Mouse (Mus musculus) thymus, postnatal 14 days (tissue): ENCODE data around the gene Vpreb2.
"Not testable (repeated sequence)": the region's sequence is repeated elsewhere in the genome, so short reads cannot be mapped to it uniquely, and the experiment has no call there.

ENCODE experiments used
- DNase-seq: peaks from one replicate; pipeline ENCODE4 v3.0.0; 2021

The Vpreb2 gene

DNA sequence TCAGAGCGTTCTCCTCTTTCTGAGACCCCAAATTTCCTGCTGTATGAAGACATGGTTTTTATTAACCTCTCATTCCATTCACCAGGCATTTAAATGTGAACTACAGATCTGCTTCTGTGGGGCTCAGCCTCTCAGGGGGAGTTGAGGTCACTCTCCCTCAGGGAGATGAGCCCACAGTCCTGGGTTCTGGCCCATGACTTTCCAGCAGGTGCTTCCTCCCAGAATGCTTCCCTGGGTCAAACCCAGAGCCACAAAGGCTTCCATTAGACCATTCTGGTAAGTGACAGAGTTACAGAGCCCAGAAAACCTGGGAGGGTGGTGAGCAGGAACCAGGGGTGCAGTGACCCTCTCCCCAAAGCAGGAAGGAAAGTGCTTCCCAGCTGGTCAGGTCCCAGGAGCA, at the start of gene Vpreb2:
Gene Vpreb2, plus strand, starts transcription at position 301 of the 400 bp plus-strand sequence.
- no peak for DNase-seq

DNA sequence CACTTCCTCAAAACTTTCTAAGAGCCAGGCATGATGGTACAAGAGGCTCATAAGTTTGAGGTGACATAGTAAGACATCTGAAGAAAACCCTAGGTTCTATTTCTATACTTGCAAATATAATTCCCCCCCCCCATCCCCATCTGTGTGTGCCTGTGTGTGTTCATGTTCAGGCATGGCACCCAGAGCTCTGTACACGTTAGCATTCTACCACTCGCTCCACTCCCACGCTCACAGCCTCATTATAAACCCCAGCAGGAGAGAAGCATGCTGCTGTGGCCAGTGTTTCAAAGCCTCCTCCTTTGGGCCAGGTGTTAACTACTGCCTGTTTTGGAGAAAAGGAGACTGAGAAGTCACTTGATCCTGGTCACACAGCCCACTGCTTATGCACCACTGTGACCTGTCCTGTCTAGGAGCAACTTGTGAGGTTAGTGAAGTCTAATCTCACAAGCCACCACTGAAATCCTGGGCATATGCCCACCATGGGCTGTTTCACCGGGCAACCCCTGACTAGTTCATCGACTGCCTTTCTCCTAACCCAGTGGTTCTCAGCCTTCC, 48.2 kb upstream of the Vpreb2 start:
- DNase-seq: no peak

GRCm38 (mm10) chr16:17933594-17934444, 46.4 kb upstream of the Vpreb2 start:
- no peak for DNase-seq

- peak; percentile 10 for DNase-seq
These were observed 45.8 kb upstream of the Vpreb2 start for GRCm38 (mm10) chr16:17934445-17934910.

GRCm38 (mm10) chr16:17936776-17937175, 43.5 kb upstream of the Vpreb2 start:
- no peak for DNase-seq

DNA sequence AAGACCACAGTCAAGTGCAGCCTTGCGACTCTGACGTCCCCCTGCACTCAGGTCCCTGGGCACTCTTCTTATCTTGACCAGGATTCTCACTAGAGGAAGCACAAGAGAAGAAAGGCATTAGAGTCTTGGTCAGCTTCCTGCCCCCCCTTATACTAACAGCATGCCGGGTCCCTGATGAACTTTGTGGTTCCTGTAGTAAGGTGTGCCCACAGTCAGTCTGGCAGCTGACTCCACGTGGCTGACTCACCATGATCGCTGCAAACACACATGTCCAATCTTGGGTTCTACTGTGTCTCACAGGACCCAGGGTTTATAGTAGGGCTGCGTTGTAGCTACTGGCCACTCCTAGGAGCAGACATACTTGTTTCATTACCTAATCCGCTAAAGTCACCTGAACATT, 42.0 kb upstream of the Vpreb2 start:
- DNase-seq: no peak

DNA sequence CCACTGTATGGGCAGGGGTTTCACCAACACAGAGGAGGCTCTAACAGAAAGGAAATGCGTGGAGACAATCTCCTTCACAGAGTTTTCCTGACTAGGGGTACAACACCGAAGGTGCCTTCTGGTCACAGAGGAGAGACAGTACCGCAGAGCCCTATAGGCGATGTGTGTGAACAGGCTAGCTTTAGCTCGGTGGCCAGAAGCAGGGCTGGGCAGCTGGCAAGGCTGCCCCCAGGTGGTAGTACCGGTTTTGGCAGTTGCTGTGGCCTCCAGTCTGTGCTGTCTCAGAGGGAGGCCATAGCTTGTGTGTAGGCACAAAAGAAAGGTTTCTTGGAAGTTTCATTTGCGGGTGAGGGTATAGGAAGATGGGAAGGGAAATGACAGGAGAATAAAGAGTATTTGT, 41.4 kb upstream of the Vpreb2 start:
- peak; percentile 76 for DNase-seq

DNA sequence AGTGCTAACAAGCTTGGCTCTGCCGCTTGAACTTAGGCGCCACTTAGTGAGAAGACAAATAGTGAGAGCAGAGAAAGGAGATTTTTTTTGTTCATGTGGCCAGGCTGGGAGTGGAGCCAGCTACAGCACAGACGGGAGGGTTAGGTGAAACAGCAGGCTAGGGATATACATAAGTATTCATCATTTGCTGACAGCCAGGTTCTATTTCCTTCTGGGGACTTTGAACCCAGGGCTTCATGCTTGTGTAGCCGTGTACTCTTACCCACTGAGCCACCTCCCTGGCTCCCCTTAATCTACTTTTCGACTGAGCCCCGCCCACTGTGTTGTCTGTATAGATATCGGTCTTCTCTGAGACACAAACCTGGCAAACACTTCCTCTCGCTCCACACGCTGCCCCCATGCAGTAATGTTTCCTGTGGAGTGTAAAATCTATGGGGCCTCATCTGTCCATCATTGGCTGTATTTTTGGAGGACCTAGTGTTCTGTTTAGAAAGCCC, 40.9 kb upstream of the Vpreb2 start:
- no peak for DNase-seq

- DNase-seq: no peak
These were observed 36.8 kb upstream of the Vpreb2 start for GRCm38 (mm10) chr16:17943466-17943865.

DNA sequence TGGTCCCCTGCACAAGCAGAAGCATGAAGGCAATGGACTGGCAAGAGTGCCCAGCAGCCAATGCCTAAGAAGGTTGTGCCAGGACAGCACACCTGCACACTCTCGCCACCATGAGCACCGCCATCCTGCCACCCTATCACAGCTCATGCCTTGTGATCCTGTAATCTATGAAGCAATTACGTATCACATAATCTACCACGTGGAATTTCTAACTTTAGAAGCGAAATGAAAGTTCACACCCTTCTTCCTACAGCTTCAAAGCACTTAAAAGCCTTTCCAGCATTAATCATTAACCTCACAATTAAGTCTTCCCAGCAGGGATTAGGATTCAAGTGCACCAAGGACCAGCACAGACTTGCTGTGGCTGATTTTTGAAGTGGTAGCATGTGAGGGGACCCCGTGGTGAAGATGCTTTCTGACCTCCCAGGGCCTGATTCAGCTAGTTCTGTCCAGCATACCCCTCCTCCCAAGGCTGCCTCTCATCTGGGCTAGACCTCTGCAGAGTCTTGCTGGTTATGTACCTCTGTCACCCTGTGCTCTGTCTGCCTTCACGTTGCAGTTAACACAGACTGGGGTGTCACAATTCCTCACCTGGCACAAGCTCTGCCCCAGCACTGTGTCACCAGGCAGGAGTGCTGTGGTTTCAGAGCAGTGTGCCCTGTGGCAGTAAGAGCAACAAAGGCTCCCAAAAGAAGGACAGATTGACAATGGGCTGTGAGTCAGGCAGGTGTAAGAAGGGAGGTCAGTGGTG, 35.0 kb upstream of the Vpreb2 start:
- DNase-seq: no peak

GRCm38 (mm10) chr16:17949421-17949877, 30.8 kb upstream of the Vpreb2 start:
- DNase-seq: no peak

GRCm38 (mm10) chr16:17950068-17950467, 30.2 kb upstream of the Vpreb2 start:
- DNase-seq: no peak

GRCm38 (mm10) chr16:17951618-17952017, 28.6 kb upstream of the Vpreb2 start:
- no peak for DNase-seq

DNA sequence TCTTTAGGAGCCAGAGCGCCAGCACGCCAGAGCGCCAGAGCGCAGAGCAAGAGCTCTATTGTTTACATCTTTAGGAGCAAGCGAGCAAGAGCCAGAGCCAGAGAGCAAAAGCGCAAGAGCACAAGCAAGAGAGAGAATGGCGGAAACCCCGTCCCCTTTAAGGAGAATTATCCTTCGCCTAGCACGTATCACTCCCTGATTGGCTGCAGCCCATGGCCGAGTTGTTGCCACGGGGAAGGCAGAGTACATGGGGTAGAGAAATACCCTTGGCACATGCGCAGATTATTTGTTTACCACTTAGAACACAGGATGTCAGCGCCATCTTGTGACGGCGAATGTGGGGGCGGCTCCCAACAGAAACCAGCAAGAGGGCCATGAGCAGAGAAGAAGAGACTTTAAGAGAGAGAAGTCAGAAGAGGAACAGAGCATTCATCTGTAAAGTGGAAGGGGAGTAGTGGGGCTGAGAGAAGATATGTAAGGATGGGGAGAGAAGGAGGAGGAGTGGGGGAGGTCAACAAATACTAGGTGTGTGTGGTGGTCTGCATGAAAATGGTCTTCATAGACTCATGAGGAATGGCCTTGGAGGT, 24.1 kb upstream of the Vpreb2 start:
- DNase-seq: not testable (repeated sequence)

DNA sequence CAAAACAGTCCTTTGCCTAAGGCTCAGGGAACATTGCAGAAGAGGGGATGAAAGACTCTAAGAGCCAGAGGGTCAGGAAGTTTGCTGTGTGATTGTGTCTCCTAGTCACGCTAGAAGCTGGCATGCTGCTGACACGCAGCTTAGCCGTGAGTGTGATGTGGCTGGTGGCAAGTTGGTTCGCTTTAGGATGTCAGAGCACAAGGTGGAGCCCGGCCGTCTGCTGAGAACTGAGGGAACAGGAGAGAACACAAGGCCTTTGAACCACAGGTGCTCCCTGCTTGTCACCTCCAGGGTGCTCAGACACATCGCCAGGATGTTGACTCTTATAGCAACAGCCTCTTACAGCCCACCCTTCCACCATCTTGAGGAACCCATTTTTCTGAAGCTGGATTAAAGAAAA, 18.1 kb upstream of the Vpreb2 start:
- DNase-seq: peak; percentile 51

DNA sequence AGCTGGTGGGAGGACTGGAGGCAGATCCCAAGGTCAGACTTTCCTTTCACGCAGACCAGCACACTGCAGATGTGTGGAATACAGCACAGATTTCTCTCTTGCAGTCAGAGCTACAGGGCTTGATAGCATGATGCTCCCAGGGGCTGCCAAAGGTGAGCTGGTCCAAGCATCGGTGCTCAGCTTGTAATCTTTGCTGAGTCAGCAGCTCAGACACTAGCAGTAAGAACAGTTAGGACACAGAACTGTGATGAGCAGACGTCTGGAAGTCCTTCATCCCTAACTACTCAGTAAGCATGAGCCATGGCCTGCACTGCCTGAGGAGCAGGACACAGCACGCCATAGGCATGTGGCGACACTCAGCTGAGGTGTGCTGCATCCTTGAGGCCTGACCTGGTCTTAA, 8.4 kb upstream of the Vpreb2 start:
- no peak for DNase-seq

GRCm38 (mm10) chr16:17977840-17978239, 2.4 kb upstream of the Vpreb2 start:
- DNase-seq: not testable (repeated sequence)

DNA sequence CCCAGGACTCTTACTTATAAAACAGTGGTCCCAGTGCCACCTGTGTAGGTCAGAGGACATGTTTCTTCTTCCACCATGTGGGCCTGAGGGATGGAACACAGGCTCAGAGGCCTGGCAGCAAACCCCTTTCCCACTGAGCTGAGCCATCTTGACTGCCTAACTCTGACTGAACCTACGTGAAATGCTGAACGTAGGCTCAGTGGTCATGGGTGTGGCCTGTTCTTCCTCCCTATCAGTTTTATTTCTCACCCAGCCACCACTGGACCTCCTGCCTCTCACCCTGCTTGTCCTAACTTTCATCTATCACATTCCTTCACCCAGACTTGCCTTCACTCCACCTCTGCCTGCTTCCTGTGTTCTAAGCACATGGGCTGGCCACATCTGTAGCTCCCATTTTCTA, 3.0 kb downstream of the Vpreb2 start:
- DNase-seq: no peak

- DNase-seq: no peak
These were observed 4.0 kb downstream of the Vpreb2 start for GRCm38 (mm10) chr16:17984231-17984630.

- no peak for DNase-seq
These were observed 4.8 kb downstream of the Vpreb2 start for GRCm38 (mm10) chr16:17985078-17985477.

- peak; percentile 72 for DNase-seq
These were observed 6.4 kb downstream of the Vpreb2 start for GRCm38 (mm10) chr16:17986456-17987132.

DNA sequence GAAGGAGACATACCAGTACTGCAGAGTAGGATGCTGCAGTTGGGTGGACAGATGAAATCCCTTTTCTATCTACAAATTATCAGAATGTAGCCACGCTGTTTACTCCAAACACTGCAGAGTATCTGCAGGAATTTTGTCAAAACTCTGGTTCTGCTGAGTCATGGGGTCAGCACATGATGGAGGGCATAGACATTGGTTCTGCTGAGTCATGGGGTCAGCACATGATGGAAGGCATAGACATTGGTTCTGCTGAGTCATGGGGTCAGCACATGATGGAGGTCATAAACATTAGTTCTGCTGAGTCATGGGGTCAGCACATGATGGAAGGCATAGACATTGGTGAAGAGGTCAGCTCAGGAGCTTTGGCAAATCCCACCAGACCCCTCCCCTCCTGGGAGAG, 7.5 kb downstream of the Vpreb2 start:
- DNase-seq: no peak
